Mouse (Mus musculus) lung, embryonic 16.5 days (tissue): ENCODE measurements around the gene Adamts2. TPM values are rescaled to one million over a fixed set of nuclear protein-coding genes. Genes with fewer than 3 reads are reported as not detected.

Experiments
- ATAC-seq: fragments of 200-750 bp; cut with Nextera tagmentation; 2 replicates; pipeline ENCODE4 v1.8.0; 2017; ENCODE audit warnings: low read depth, mild to moderate bottlenecking, moderate library complexity
- H3K27ac ChIP-seq: fragments of 300-500 bp; sonication (generic); 2 replicates; pipeline ENCODE4 v1.5.1; 2014; ENCODE audit warnings: mild to moderate bottlenecking, control low read depth, low read length
- H3K27me3 ChIP-seq: fragments of 300-500 bp; sonication (generic); 2 replicates; pipeline ENCODE4 v1.6.1; 2014; ENCODE audit warnings: low read depth, low read length, mixed read lengths; ENCODE audit not compliant: control insufficient read depth, insufficient read depth
- H3K36me3 ChIP-seq: fragments of 300-500 bp; sonication (generic); 2 replicates; pipeline ENCODE4 v1.6.1; 2014; ENCODE audit warnings: low read length; ENCODE audit not compliant: control insufficient read depth, insufficient read depth
- H3K4me1 ChIP-seq: fragments of 300-500 bp; sonication (generic); replicated peaks from 2 replicates; pipeline ENCODE4 v1.6.1; 2014; ENCODE audit warnings: low read length, mixed read lengths; ENCODE audit not compliant: control insufficient read depth, insufficient read depth
- H3K4me2 ChIP-seq: fragments of 300-500 bp; sonication (generic); 2 replicates; pipeline ENCODE4 v1.6.1; 2014; ENCODE audit warnings: low read depth, low read length, control low read depth
- H3K4me3 ChIP-seq: fragments of 300-500 bp; sonication (generic); 2 replicates; pipeline ENCODE4 v1.5.1; 2014; ENCODE audit warnings: mild to moderate bottlenecking, low read length, control low read depth
- H3K9ac ChIP-seq: fragments of 300-500 bp; sonication (generic); 2 replicates; pipeline ENCODE4 v1.6.1; 2014; ENCODE audit warnings: low read length, control low read depth
- H3K9me3 ChIP-seq: fragments of 300-500 bp; sonication (generic); 2 replicates; pipeline ENCODE4 v1.6.1; 2016; ENCODE audit warnings: low read length; ENCODE audit not compliant: control insufficient read depth
- WGBS: fragments of 180-500 bp; shearing (Covaris S2); extraction: QIAGEN DNeasy Blood & Tissue Kit; methylation state at CpG from one replicate; pipeline ENCODE4 v1.1.7; 2014; 5-methylcytosine and 5-hydroxymethylcytosine counted together
- polyA plus RNA-seq: library from polyadenylated mRNA; unstranded; fragments of >200 nt; fragmentation: Nextera tagmentation; extraction: Ambion mirVana; gene quantifications from 2 replicates; pipeline ENCODE4 v1.2.1, GENCODE M21; 2015

The Adamts2 gene
- 14.0 and 16.3 TPM in 2 replicates for polyA plus RNA-seq

DNA sequence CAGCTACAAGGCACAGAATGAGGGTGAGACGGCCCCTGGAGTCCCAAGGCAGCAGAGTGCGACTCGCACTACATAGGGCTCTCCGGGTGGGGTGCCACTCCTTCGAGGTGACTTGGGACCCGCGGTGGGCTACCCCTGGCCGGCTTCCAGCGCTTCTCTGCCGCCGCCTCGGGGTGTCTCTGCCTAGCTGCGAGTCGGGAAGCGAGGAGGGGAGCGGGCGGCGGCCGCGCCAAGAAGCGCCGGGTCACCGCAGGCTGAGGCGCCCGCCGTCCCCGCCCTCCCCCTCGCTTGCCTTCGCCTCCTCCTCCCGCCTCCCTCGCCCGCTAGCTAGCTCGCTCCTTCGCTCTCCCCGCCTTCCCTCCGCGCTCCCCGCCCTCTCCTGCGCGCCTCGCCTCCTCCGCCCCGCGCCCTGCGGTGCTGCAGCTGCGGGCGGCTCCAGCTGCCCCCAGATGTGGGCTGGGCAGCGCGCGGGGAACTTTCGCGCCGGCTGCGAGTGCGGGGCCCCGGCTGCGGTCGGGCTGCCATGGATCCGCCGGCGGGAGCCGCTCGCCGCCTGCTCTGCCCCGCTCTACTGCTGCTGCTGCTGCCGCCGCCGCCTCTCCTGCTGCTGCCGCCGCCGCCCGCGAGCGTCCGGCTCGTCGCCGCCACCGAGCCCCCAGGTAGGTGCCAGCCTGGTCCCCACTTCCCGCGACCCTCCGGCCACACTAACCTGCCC, at the start of gene Adamts2:
Adamts2 (plus strand) TSS at position 444 of the 715 bp plus-strand sequence.
- H3K36me3 ChIP-seq = no peaks in the 10 kb centered on the region
- peak within 1 kb of the TSS; percentile 62 for H3K9ac ChIP-seq
- peak; percentile 92 for ATAC-seq
- H3K27ac ChIP-seq = no peak within 1 kb of the TSS
- under 1% methylated on average over 72 of the region's 82 CpGs for WGBS
- H3K27me3 ChIP-seq = peaks cover 57% of the 10 kb centered on the region
- H3K4me2 ChIP-seq = peak within 1 kb of the TSS; percentile 80
- H3K4me3 ChIP-seq = peak within 1 kb of the TSS; percentile 57
- H3K9me3 ChIP-seq = no peaks in the 10 kb centered on the region
- H3K4me1 ChIP-seq = peaks cover 11% of the 10 kb centered on the region

DNA sequence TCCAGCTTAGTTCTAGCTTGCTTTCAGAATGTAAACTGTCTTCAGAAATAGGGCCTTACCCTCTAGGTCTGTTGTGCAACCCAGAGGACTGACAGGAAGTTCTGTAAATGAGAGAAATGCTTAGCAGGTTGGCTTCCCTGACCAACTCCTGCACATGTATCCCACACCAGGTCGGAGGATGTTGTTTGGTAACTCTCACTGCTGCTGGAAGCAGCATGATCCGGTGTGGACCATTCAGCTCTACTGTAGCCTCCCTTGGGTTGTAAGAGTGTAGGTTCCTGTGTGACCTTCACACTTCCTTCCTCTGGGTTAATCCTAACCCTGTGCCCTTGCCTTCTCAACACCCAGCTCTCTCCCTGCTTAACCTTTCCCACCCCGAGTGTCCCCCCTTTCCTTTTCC, 44.8 kb upstream of the Adamts2 start:
- no peak for ATAC-seq
- Histone ChIP-seq H3K4me2 (no peak overlapping the region), H3K4me3 (no peak overlapping the region), H3K36me3 (no peaks in the 10 kb centered on the region), H3K4me1 (no peaks in the 10 kb centered on the region), H3K9me3 (no peaks in the 10 kb centered on the region), H3K27me3 (no peaks in the 10 kb centered on the region), H3K27ac (no peak overlapping the region), H3K9ac (no peak overlapping the region)
- WGBS = 94% methylated on average over 3 of the region's 3 CpGs

GRCm38 (mm10) chr11:50559108-50559507, 42.8 kb upstream of the Adamts2 start:
- ATAC-seq = peak; percentile 49; the same call in 1 of the 2 replicates
- Histone ChIP-seq H3K4me1 (no peaks in the 10 kb centered on the region), H3K27ac (no peak overlapping the region), H3K4me3 (no peak overlapping the region), H3K9me3 (no peaks in the 10 kb centered on the region), H3K36me3 (no peaks in the 10 kb centered on the region), H3K9ac (no peak overlapping the region), H3K27me3 (no peaks in the 10 kb centered on the region), H3K4me2 (no peak overlapping the region)
- WGBS = 32% methylated on average over 4 of the region's 4 CpGs

GRCm38 (mm10) chr11:50565466-50566211, 36.2 kb upstream of the Adamts2 start:
- Histone ChIP-seq H3K9me3 (no peaks in the 10 kb centered on the region), H3K9ac (no peak overlapping the region), H3K36me3 (no peaks in the 10 kb centered on the region), H3K4me1 (0 out of 2 replicates have a peak, but pooled peaks cover 2% of the 10 kb centered on the region), H3K4me3 (no peak overlapping the region), H3K27ac (no peak overlapping the region), H3K27me3 (no peaks in the 10 kb centered on the region), H3K4me2 (0 out of 2 replicates have a peak overlapping the region, but pooled peaks have one; percentile 22)
- ATAC-seq = no peak; the same call in 1 of the 2 replicates
- 54% methylated on average over 20 of the region's 20 CpGs for WGBS

DNA sequence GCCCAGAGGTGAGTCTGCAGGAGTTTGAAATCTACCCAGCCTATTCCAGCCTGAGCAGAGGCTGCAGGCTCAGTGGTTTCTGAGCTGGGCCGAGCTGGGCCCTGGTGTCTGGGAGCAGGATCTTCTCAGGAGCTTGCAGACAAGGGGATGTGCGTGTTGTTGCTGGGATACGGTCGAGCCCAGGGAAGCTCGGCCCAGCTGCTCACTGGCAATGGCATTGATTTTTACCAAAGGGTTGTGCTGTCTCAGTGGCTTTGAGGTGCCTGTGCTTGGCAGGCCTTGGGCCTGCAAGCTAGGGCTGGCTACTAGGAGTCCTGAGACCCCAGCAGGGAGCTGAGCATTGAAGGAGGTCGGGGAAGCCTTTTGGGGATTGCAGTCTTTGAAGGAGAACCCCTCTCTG, 30.4 kb upstream of the Adamts2 start:
- Histone ChIP-seq H3K9ac (no peak overlapping the region), H3K27me3 (no peaks in the 10 kb centered on the region), H3K4me2 (no peak overlapping the region), H3K27ac (no peak overlapping the region), H3K4me3 (no peak overlapping the region), H3K9me3 (no peaks in the 10 kb centered on the region), H3K36me3 (no peaks in the 10 kb centered on the region), H3K4me1 (no peaks in the 10 kb centered on the region)
- 67% methylated on average over 6 of the region's 6 CpGs for WGBS
- ATAC-seq = no peak

GRCm38 (mm10) chr11:50576521-50576920, 25.4 kb upstream of the Adamts2 start:
- no peak overlapping the region for H3K27ac ChIP-seq
- H3K4me1 ChIP-seq = no peaks in the 10 kb centered on the region
- no peaks in the 10 kb centered on the region for H3K27me3 ChIP-seq
- no peak for ATAC-seq
- no peak overlapping the region for H3K4me3 ChIP-seq
- H3K36me3 ChIP-seq = no peaks in the 10 kb centered on the region
- no peaks in the 10 kb centered on the region for H3K9me3 ChIP-seq
- H3K9ac ChIP-seq = no peak overlapping the region
- 42% methylated on average over 4 of the region's 4 CpGs for WGBS
- no peak overlapping the region for H3K4me2 ChIP-seq

DNA sequence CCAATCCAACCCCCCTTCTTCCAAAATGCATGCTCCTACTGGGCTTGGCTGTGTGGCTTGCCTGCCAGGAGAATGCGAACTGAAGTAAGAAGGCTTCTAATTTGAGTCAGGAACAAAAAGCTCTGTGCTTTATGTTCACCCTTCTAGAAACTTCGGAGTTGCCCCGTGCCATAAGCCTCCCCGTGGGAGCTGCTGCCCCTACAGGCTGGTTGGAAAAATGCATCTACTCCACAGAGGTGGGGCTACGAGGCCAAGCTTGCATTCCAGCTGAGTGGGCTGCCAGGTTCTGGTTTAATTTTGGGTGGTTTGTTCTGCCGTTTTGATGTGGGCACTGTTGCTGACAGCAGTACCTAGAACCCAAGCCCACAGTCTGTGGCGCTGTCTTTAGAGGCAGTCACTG, 14.9 kb upstream of the Adamts2 start:
- H3K36me3 ChIP-seq = no peaks in the 10 kb centered on the region
- no peaks in the 10 kb centered on the region for H3K27me3 ChIP-seq
- no peak overlapping the region for H3K4me2 ChIP-seq
- H3K4me1 ChIP-seq = no peaks in the 10 kb centered on the region
- no peak overlapping the region for H3K9ac ChIP-seq
- 45% methylated on average over 7 of the region's 7 CpGs for WGBS
- H3K27ac ChIP-seq = no peak overlapping the region
- ATAC-seq = no peak
- no peak overlapping the region for H3K4me3 ChIP-seq
- H3K9me3 ChIP-seq = no peaks in the 10 kb centered on the region

- no peak overlapping the region for H3K4me3 ChIP-seq
- no peak overlapping the region for H3K9ac ChIP-seq
- no peaks in the 10 kb centered on the region for H3K9me3 ChIP-seq
- no peaks in the 10 kb centered on the region for H3K4me1 ChIP-seq
- no peak overlapping the region for H3K4me2 ChIP-seq
- H3K27ac ChIP-seq = no peak overlapping the region
- ATAC-seq = no peak
- WGBS = 14% methylated on average over 3 of the region's 3 CpGs
- H3K27me3 ChIP-seq = no peaks in the 10 kb centered on the region
- no peaks in the 10 kb centered on the region for H3K36me3 ChIP-seq
Measured at GRCm38 (mm10) chr11:50587787-50588186, 14.1 kb upstream of the Adamts2 start.

DNA sequence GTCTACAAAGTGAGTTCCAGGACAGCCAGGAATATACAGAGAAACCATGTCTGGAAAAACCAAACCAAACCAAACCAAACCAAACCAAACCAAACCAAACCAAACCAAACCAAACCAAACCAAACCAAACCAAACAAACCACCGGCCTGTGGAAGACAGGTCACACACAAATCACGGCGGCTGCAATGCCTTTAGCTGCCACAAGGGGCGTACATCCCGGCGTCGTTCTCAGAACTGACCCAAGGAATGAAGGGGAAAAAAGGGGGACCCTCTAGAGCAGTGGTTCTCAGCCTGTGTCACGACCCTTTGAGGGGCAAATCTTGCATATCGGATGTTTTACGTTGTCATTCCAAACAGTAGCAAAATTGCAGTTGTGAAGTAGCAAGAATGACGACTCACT, 12.8 kb upstream of the Adamts2 start:
- WGBS = 47% methylated on average over 11 of the region's 11 CpGs
- Histone ChIP-seq H3K4me2 (no peak overlapping the region), H3K27me3 (no peaks in the 10 kb centered on the region), H3K27ac (no peak overlapping the region), H3K9me3 (no peaks in the 10 kb centered on the region), H3K4me3 (no peak overlapping the region), H3K9ac (no peak overlapping the region), H3K36me3 (no peaks in the 10 kb centered on the region), H3K4me1 (no peaks in the 10 kb centered on the region)
- no peak for ATAC-seq
